36 mouse cellular contexts compared by ENCODE assay signal in the genomic region with DNA sequence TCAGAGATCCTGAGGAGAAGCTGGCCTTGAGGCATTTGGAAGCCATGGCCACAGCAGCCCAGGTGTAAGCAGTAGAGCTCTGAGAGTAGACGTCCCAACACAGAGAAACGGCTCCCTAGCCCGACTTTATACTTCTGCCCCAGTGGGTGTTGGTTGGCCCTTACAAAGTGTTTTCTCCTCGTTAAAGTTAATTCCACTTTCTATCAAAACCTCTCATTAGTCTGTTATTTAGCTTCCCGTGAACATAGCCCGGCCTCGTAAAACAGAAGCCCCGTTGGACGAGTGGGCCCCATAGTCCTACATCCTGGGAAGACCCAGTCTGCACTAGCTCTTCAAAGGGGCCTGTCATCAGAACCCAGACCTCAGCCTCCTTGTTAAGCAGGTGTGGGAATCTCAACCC. TPM values are rescaled to one million over a fixed set of nuclear protein-coding genes. Genes with fewer than 3 reads are reported as not detected.
"Had no signal": no experiment of that assay in that cellular context is flagged by ENCODE, and none has a peak within 500 bp of the region (broad histone marks: within the 10 kb centered on the region; RNA-seq: fewer than 3 reads in every experiment).

A gene (minus strand): TSS at position 101 of the 400 bp plus-strand sequence.

- DNase-seq: gastrocnemius, postnatal 25 days; heart, adult 18-20 months; heart, postnatal 10 days; heart, postnatal 4 days; kidney, adult 11 months; kidney, adult 8-10 months; kidney, postnatal 10 days; kidney, postnatal 4 days; lung, adult 18-20 months had no signal

- ATAC-seq: hindbrain, postnatal 0 days; intestine, embryonic 16.5 days; liver, embryonic 12.5 days had no signal

- H3K4me1 ChIP-seq: heart, embryonic 12.5 days; hindbrain, embryonic 15.5 days; liver, embryonic 12.5 days had no signal

- H3K4me2 ChIP-seq: heart, embryonic 12.5 days; hindbrain, embryonic 12.5 days; hindbrain, embryonic 15.5 days; liver, embryonic 12.5 days had no signal

- H3K4me3 ChIP-seq: heart, embryonic 10.5 days; heart, embryonic 12.5 days; hindbrain, embryonic 10.5 days; hindbrain, embryonic 12.5 days; hindbrain, embryonic 15.5 days; layer of hippocampus, adult 2 months; left cerebral cortex, adult 2 months; liver, embryonic 12.5 days had no signal

- H3K9me3 ChIP-seq: heart, embryonic 10.5 days; heart, embryonic 12.5 days; hindbrain, embryonic 10.5 days; hindbrain, embryonic 12.5 days; hindbrain, embryonic 15.5 days; liver, embryonic 12.5 days had no signal

- H3K27me3 ChIP-seq: hindbrain, embryonic 12.5 days; hindbrain, embryonic 15.5 days; liver, embryonic 12.5 days had no signal

- H3K27ac ChIP-seq: heart, embryonic 10.5 days; hindbrain, embryonic 10.5 days; hindbrain, embryonic 12.5 days; hindbrain, embryonic 15.5 days; hindbrain, postnatal 0 days; layer of hippocampus, adult 2 months; left cerebral cortex, adult 2 months; liver, embryonic 12.5 days; liver, embryonic 14.5 days had no signal

- H3K9ac ChIP-seq: heart, embryonic 12.5 days; hindbrain, embryonic 12.5 days; hindbrain, embryonic 15.5 days; liver, embryonic 12.5 days; liver, embryonic 14.5 days had no signal

- H3K36me3 ChIP-seq: heart, embryonic 10.5 days; heart, embryonic 12.5 days; hindbrain, embryonic 10.5 days; hindbrain, embryonic 12.5 days; hindbrain, embryonic 15.5 days; liver, embryonic 12.5 days had no signal

RNA-seq across cellular contexts. Expression of the gene that starts here (rescaled TPM):
- total RNA-seq: gastrocnemius, adult 18-20 months; gastrocnemius, adult 8-10 months; gastrocnemius, postnatal 25 days; granulocyte monocyte progenitor cell, adult 5-6 weeks; heart, adult 18-20 months; heart, adult 8-10 months; heart, postnatal 10 days; heart, postnatal 25 days; heart, postnatal 4 days; layer of hippocampus, adult 2 months; layer of hippocampus, postnatal 10 days; layer of hippocampus, postnatal 25 days; left cerebral cortex, adult 2 months; left cerebral cortex, postnatal 14 days; left cerebral cortex, postnatal 36 days; liver, adult 2 months had no signal
- polyA plus RNA-seq: heart, embryonic 10.5 days; heart, embryonic 12.5 days; heart, embryonic 14.5 days; heart, embryonic 16.5 days; hindbrain, embryonic 10.5 days; hindbrain, embryonic 12.5 days; hindbrain, embryonic 15.5 days; intestine, embryonic 14.5 days; kidney, embryonic 14.5 days; kidney, embryonic 16.5 days; liver, adult 2 months; liver, embryonic 12.5 days; liver, embryonic 14.5 days; liver, embryonic 16.5 days had no signal
